Mouse (Mus musculus): ENCODE measurements around the gene Lrrc55. TPM values are rescaled to one million over a fixed set of nuclear protein-coding genes. Genes with fewer than 3 reads are reported as not detected.
A peak's percentile ranks its signal among the peaks of the same experiment; 100 is the strongest.

Lrrc55 gene
- polyA plus RNA-seq, 1 experiment from 2014 or later, result 9.7 TPM

- 72% methylated on average over 4 of the region's 4 CpGs for WGBS
Observed at GRCm38 (mm10) chr2:85139393-85139792, 57.6 kb downstream of the Lrrc55 start.

GRCm38 (mm10) chr2:85138143-85138542, 58.9 kb downstream of the Lrrc55 start:
- Histone ChIP-seq H3K9ac (no peak overlapping the region), H3K27me3 (ENCODE audit: control insufficient read depth, insufficient read depth, low read length) (no peaks in the 10 kb centered on the region), H3K36me3 (replicated peaks; ENCODE audit: control insufficient read depth, insufficient read depth) (no peaks in the 10 kb centered on the region), H3K4me2 (replicated peaks) (no peak overlapping the region), H3K9me3 (ENCODE audit: control insufficient read depth, low read length) (no peaks in the 10 kb centered on the region), H3K4me3 (replicated peaks; ENCODE audit: low read length) (peak overlapping the region; percentile 11; the same call in 1 of the 2 replicates), H3K4me1 (replicated peaks; ENCODE audit: control insufficient read depth, insufficient read depth, low read length) (no peaks in the 10 kb centered on the region), H3K27ac (no peak overlapping the region)
- no peak for DNase-seq (ENCODE audit: low spot score)
- 31% methylated on average over 2 of the region's 2 CpGs for WGBS
- no peak for ATAC-seq (ENCODE audit: low FRiP score)

More at GRCm38 (mm10) chr2:85139393-85139792, 57.6 kb downstream of the Lrrc55 start:
- H3K4me1 ChIP-seq (replicated peaks; ENCODE audit: control insufficient read depth, insufficient read depth, low read length), result no peaks in the 10 kb centered on the region
- H3K4me3 ChIP-seq (replicated peaks; ENCODE audit: low read length), result peak overlapping the region; percentile 5; the same call in 1 of the 2 replicates
- H3K4me2 ChIP-seq (replicated peaks), result no peak overlapping the region
- H3K27me3 ChIP-seq (ENCODE audit: control insufficient read depth, insufficient read depth, low read length), result no peaks in the 10 kb centered on the region
- DNase-seq (ENCODE audit: low spot score) (no peak), ATAC-seq (ENCODE audit: low FRiP score) (no peak)
- H3K27ac ChIP-seq, result no peak overlapping the region
- no peak overlapping the region for H3K9ac ChIP-seq
- no peaks in the 10 kb centered on the region for H3K36me3 ChIP-seq (replicated peaks; ENCODE audit: control insufficient read depth, insufficient read depth)
- H3K9me3 ChIP-seq (ENCODE audit: control insufficient read depth, low read length), result no peaks in the 10 kb centered on the region

GRCm38 (mm10) chr2:85137601-85138140, 59.3 kb downstream of the Lrrc55 start:
- 76% methylated on average over 10 of the region's 10 CpGs for WGBS
- H3K4me3 ChIP-seq (replicated peaks; ENCODE audit: low read length), result peak overlapping the region; percentile 11; the same call in 1 of the 2 replicates

GRCm38 (mm10) chr2:85136831-85137520, 60.0 kb downstream of the Lrrc55 start:
- Histone ChIP-seq H3K4me3 (replicated peaks; ENCODE audit: low read length) (peak overlapping the region; percentile 11; the same call in 1 of the 2 replicates), H3K9me3 (ENCODE audit: control insufficient read depth, low read length) (no peaks in the 10 kb centered on the region), H3K36me3 (replicated peaks; ENCODE audit: control insufficient read depth, insufficient read depth) (no peaks in the 10 kb centered on the region), H3K4me1 (replicated peaks; ENCODE audit: control insufficient read depth, insufficient read depth, low read length) (no peaks in the 10 kb centered on the region), H3K27me3 (ENCODE audit: control insufficient read depth, insufficient read depth, low read length) (no peaks in the 10 kb centered on the region), H3K9ac (no peak overlapping the region), H3K4me2 (replicated peaks) (no peak overlapping the region), H3K27ac (no peak overlapping the region)
- ATAC-seq (ENCODE audit: low FRiP score) (no peak), DNase-seq (ENCODE audit: low spot score) (no peak)
- WGBS, result 90% methylated on average over 21 of the region's 21 CpGs

More at GRCm38 (mm10) chr2:85137601-85138140, 59.3 kb downstream of the Lrrc55 start:
- Histone ChIP-seq H3K27me3 (ENCODE audit: control insufficient read depth, insufficient read depth, low read length) (no peaks in the 10 kb centered on the region), H3K9me3 (ENCODE audit: control insufficient read depth, low read length) (no peaks in the 10 kb centered on the region), H3K4me2 (replicated peaks) (no peak overlapping the region), H3K36me3 (replicated peaks; ENCODE audit: control insufficient read depth, insufficient read depth) (no peaks in the 10 kb centered on the region), H3K27ac (no peak overlapping the region), H3K9ac (no peak overlapping the region), H3K4me1 (replicated peaks; ENCODE audit: control insufficient read depth, insufficient read depth, low read length) (no peaks in the 10 kb centered on the region)
- no peak for DNase-seq (ENCODE audit: low spot score)
- ATAC-seq (ENCODE audit: low FRiP score), result no peak

GRCm38 (mm10) chr2:85136089-85136488, 60.9 kb downstream of the Lrrc55 start, which contains the start of gene Aplnr:
Gene Aplnr, plus strand, starts transcription at chr2:85136225.
- DNase-seq (ENCODE audit: low spot score) (no peak), ATAC-seq (ENCODE audit: low FRiP score) (peak; percentile 37; the same call in 1 of the 2 replicates)
- Histone ChIP-seq H3K9ac (no peak within 1 kb of the TSS), H3K36me3 (replicated peaks; ENCODE audit: control insufficient read depth, insufficient read depth) (no peaks in the 10 kb centered on the region), H3K27ac (no peak within 1 kb of the TSS), H3K4me1 (replicated peaks; ENCODE audit: control insufficient read depth, insufficient read depth, low read length) (no peaks in the 10 kb centered on the region), H3K27me3 (ENCODE audit: control insufficient read depth, insufficient read depth, low read length) (no peaks in the 10 kb centered on the region), H3K4me2 (replicated peaks) (no peak within 1 kb of the TSS), H3K9me3 (ENCODE audit: control insufficient read depth, low read length) (no peaks in the 10 kb centered on the region), H3K4me3 (replicated peaks; ENCODE audit: low read length) (peak within 1 kb of the TSS; percentile 1; the same call in 1 of the 2 replicates)
- 8% methylated on average over 4 of the region's 4 CpGs for WGBS

- no peak for ATAC-seq (ENCODE audit: low FRiP score)
- Histone ChIP-seq H3K36me3 (replicated peaks; ENCODE audit: control insufficient read depth, insufficient read depth) (no peaks in the 10 kb centered on the region), H3K4me3 (replicated peaks; ENCODE audit: low read length) (no peak overlapping the region), H3K27ac (no peak overlapping the region), H3K9ac (no peak overlapping the region), H3K4me2 (replicated peaks) (no peak overlapping the region), H3K9me3 (ENCODE audit: control insufficient read depth, low read length) (no peaks in the 10 kb centered on the region), H3K4me1 (replicated peaks; ENCODE audit: control insufficient read depth, insufficient read depth, low read length) (no peaks in the 10 kb centered on the region), H3K27me3 (ENCODE audit: control insufficient read depth, insufficient read depth, low read length) (no peaks in the 10 kb centered on the region)
- no peak for DNase-seq (ENCODE audit: low spot score)
- WGBS, result 64% methylated on average over 1 of the region's 1 CpGs
Observed at GRCm38 (mm10) chr2:85135099-85135498, 61.9 kb downstream of the Lrrc55 start.

GRCm38 (mm10) chr2:85132204-85132603, 64.8 kb downstream of the Lrrc55 start:
- H3K9me3 ChIP-seq (ENCODE audit: control insufficient read depth, low read length), result no peaks in the 10 kb centered on the region
- WGBS, result 69% methylated on average over 2 of the region's 2 CpGs
- H3K4me2 ChIP-seq (replicated peaks), result no peak overlapping the region
- no peak overlapping the region for H3K4me3 ChIP-seq (replicated peaks; ENCODE audit: low read length)
- no peak overlapping the region for H3K27ac ChIP-seq
- ATAC-seq (ENCODE audit: low FRiP score) (no peak), DNase-seq (ENCODE audit: low spot score) (no peak)
- H3K4me1 ChIP-seq (replicated peaks; ENCODE audit: control insufficient read depth, insufficient read depth, low read length), result no peaks in the 10 kb centered on the region
- no peaks in the 10 kb centered on the region for H3K36me3 ChIP-seq (replicated peaks; ENCODE audit: control insufficient read depth, insufficient read depth)
- H3K27me3 ChIP-seq (ENCODE audit: control insufficient read depth, insufficient read depth, low read length), result no peaks in the 10 kb centered on the region
- H3K9ac ChIP-seq, result no peak overlapping the region

- Histone ChIP-seq H3K9ac (no peak overlapping the region), H3K9me3 (ENCODE audit: control insufficient read depth, low read length) (no peaks in the 10 kb centered on the region), H3K4me3 (replicated peaks; ENCODE audit: low read length) (no peak overlapping the region), H3K4me1 (replicated peaks; ENCODE audit: control insufficient read depth, insufficient read depth, low read length) (no peaks in the 10 kb centered on the region), H3K27me3 (ENCODE audit: control insufficient read depth, insufficient read depth, low read length) (no peaks in the 10 kb centered on the region), H3K27ac (no peak overlapping the region), H3K4me2 (replicated peaks) (no peak overlapping the region), H3K36me3 (replicated peaks; ENCODE audit: control insufficient read depth, insufficient read depth) (no peaks in the 10 kb centered on the region)
- DNase-seq (ENCODE audit: low spot score), result no peak
- no peak for ATAC-seq (ENCODE audit: low FRiP score)
- WGBS, result 17% methylated on average over 1 of the region's 1 CpGs
Observed at GRCm38 (mm10) chr2:85131724-85132123, 65.3 kb downstream of the Lrrc55 start.

GRCm38 (mm10) chr2:85131226-85131625, 65.8 kb downstream of the Lrrc55 start:
- H3K27ac ChIP-seq, result no peak overlapping the region
- H3K9ac ChIP-seq, result no peak overlapping the region
- H3K4me1 ChIP-seq (replicated peaks; ENCODE audit: control insufficient read depth, insufficient read depth, low read length), result no peaks in the 10 kb centered on the region
- no peaks in the 10 kb centered on the region for H3K36me3 ChIP-seq (replicated peaks; ENCODE audit: control insufficient read depth, insufficient read depth)
- DNase-seq (ENCODE audit: low spot score) (no peak), ATAC-seq (ENCODE audit: low FRiP score) (no peak)
- H3K27me3 ChIP-seq (ENCODE audit: control insufficient read depth, insufficient read depth, low read length), result no peaks in the 10 kb centered on the region
- H3K4me2 ChIP-seq (replicated peaks), result no peak overlapping the region
- H3K9me3 ChIP-seq (ENCODE audit: control insufficient read depth, low read length), result no peaks in the 10 kb centered on the region
- WGBS, result 27% methylated on average over 2 of the region's 2 CpGs
- H3K4me3 ChIP-seq (replicated peaks; ENCODE audit: low read length), result no peak overlapping the region

Data from hindbrain, embryonic 14.5 days (tissue).